Comparison of ENCODE assay signal across 9 mouse cellular contexts in genomic region chr12:59791473-59791872, GRCm38 (mm10).
DNase-seq lines count a peak whose midpoint lies in the region; ATAC-seq and TF ChIP-seq lines count a peak whose summit lies in the region.
"Had no signal": no experiment of that assay in that cellular context is flagged by ENCODE, and none has a peak within 500 bp of the region (broad histone marks: within the 10 kb centered on the region; RNA-seq: fewer than 3 reads in every experiment).

No protein-coding gene starts in this region.

- H3K27ac ChIP-seq in intestine, postnatal 0 days (ENCODE audit: low read depth, low read length): no peak overlapping the region
- no peak overlapping the region for H3K27ac ChIP-seq in intestine, embryonic 16.5 days (ENCODE audit: low read length)
- H3K27ac ChIP-seq in embryonic facial prominence, embryonic 10.5 days (replicated peaks): no peak overlapping the region
- H3K27ac ChIP-seq in forebrain, embryonic 16.5 days (ENCODE audit: low read length): no peak overlapping the region
- H3K27ac ChIP-seq: gastrocnemius, adult 2 months had no signal

- H3K9me3 ChIP-seq in intestine, postnatal 0 days (ENCODE audit: control insufficient read depth): no peaks in the 10 kb centered on the region
- no peaks in the 10 kb centered on the region for H3K9me3 ChIP-seq in intestine, embryonic 16.5 days (ENCODE audit: control insufficient read depth, low read length)
- H3K9me3 ChIP-seq in G1E (replicated peaks): peaks cover 5% of the 10 kb centered on the region; the same call in 1 of the 2 replicates
- H3K9me3 ChIP-seq in embryonic facial prominence, embryonic 10.5 days: no peaks in the 10 kb centered on the region
- H3K9me3 ChIP-seq in forebrain, embryonic 16.5 days (ENCODE audit: control insufficient read depth, low read length): no peaks in the 10 kb centered on the region

- 65% methylated on average over 4 of the region's 4 CpGs for WGBS in intestine, postnatal 0 days
- 63% methylated on average over 4 of the region's 4 CpGs for WGBS in intestine, embryonic 16.5 days
- WGBS in embryonic facial prominence, embryonic 10.5 days: 57% methylated on average over 4 of the region's 4 CpGs
- WGBS in forebrain, embryonic 16.5 days: 58% methylated on average over 3 of the region's 4 CpGs

- no peak overlapping the region for H3K9ac ChIP-seq in intestine, postnatal 0 days (ENCODE audit: low read depth, low read length)
- H3K9ac ChIP-seq in intestine, embryonic 16.5 days (ENCODE audit: low read depth, low read length): no peak overlapping the region
- H3K9ac ChIP-seq in forebrain, embryonic 16.5 days (replicated peaks; ENCODE audit: low read depth, low read length): no peak overlapping the region

- H3K4me2 ChIP-seq in intestine, postnatal 0 days (replicated peaks; ENCODE audit: low read depth): no peak overlapping the region
- no peak overlapping the region for H3K4me2 ChIP-seq in intestine, embryonic 16.5 days (ENCODE audit: low read depth, low read length)
- H3K4me2 ChIP-seq in forebrain, embryonic 16.5 days (ENCODE audit: low read length): no peak overlapping the region

- peak; percentile 48 for TF ChIP-seq CTCF in intestine, postnatal 0 days (IDR thresholded peaks at IDR 0.05; ENCODE audit: low read depth)
- 0 out of 2 replicates have a peak, but pooled peaks have one; percentile 21 for TF ChIP-seq CTCF in G1E (IDR thresholded peaks at IDR 0.05; ENCODE audit: low read depth, low read length)

- H3K36me3 ChIP-seq in intestine, postnatal 0 days (ENCODE audit: control insufficient read depth, insufficient read depth): no peaks in the 10 kb centered on the region
- no peaks in the 10 kb centered on the region for H3K36me3 ChIP-seq in intestine, embryonic 16.5 days (ENCODE audit: control insufficient read depth, insufficient read depth, low read length)
- H3K36me3 ChIP-seq in G1E (replicated peaks): no peaks in the 10 kb centered on the region
- H3K36me3 ChIP-seq in embryonic facial prominence, embryonic 10.5 days (replicated peaks): no peaks in the 10 kb centered on the region
- no peaks in the 10 kb centered on the region for H3K36me3 ChIP-seq in forebrain, embryonic 16.5 days (ENCODE audit: control insufficient read depth, insufficient read depth)

- peak; percentile 38 for DNase-seq in 416B (ENCODE audit: low read depth)
- DNase-seq in G1E (ENCODE audit: low spot score): no peak
- peak; percentile 24 for DNase-seq in embryonic facial prominence, embryonic 10.5 days (ENCODE audit: low spot score)
- DNase-seq in layer of hippocampus, postnatal 36 days: no peak
- DNase-seq: gastrocnemius, adult 2 months; left cerebral cortex, postnatal 4 days had no signal

- H3K27me3 ChIP-seq in intestine, postnatal 0 days (replicated peaks; ENCODE audit: control insufficient read depth, insufficient read depth, low read length): no peaks in the 10 kb centered on the region
- no peaks in the 10 kb centered on the region for H3K27me3 ChIP-seq in intestine, embryonic 16.5 days (replicated peaks; ENCODE audit: control insufficient read depth, insufficient read depth, low read length)
- H3K27me3 ChIP-seq in G1E (ENCODE audit: insufficient read depth, low read length): no peaks in the 10 kb centered on the region
- H3K27me3 ChIP-seq in embryonic facial prominence, embryonic 10.5 days (replicated peaks; ENCODE audit: low read depth, poor library complexity, severe bottlenecking): no peaks in the 10 kb centered on the region
- H3K27me3 ChIP-seq in forebrain, embryonic 16.5 days (replicated peaks; ENCODE audit: control insufficient read depth, insufficient read depth, low read length): no peaks in the 10 kb centered on the region

- H3K4me3 ChIP-seq in intestine, postnatal 0 days (ENCODE audit: low read depth, low read length): no peak overlapping the region
- no peak overlapping the region for H3K4me3 ChIP-seq in intestine, embryonic 16.5 days (ENCODE audit: low read length)
- H3K4me3 ChIP-seq in G1E (ENCODE audit: low read depth, low read length): no peak overlapping the region
- no peak overlapping the region for H3K4me3 ChIP-seq in embryonic facial prominence, embryonic 10.5 days
- no peak overlapping the region for H3K4me3 ChIP-seq in forebrain, embryonic 16.5 days (replicated peaks; ENCODE audit: low read length)
- H3K4me3 ChIP-seq: gastrocnemius, adult 2 months had no signal

- H3K4me1 ChIP-seq in intestine, postnatal 0 days (replicated peaks; ENCODE audit: control insufficient read depth, insufficient read depth, low read length): no peaks in the 10 kb centered on the region
- no peaks in the 10 kb centered on the region for H3K4me1 ChIP-seq in intestine, embryonic 16.5 days (ENCODE audit: control insufficient read depth, insufficient read depth, low read length)
- H3K4me1 ChIP-seq in G1E (ENCODE audit: insufficient read depth, low read depth, low read length): no peaks in the 10 kb centered on the region
- no peaks in the 10 kb centered on the region for H3K4me1 ChIP-seq in embryonic facial prominence, embryonic 10.5 days
- H3K4me1 ChIP-seq in forebrain, embryonic 16.5 days (replicated peaks; ENCODE audit: control insufficient read depth, insufficient read depth, low read length): no peaks in the 10 kb centered on the region

- no peak for ATAC-seq in intestine, postnatal 0 days
- ATAC-seq in intestine, embryonic 16.5 days: no peak
- no peak for ATAC-seq in G1E (ENCODE audit: extremely low read depth, insufficient number of reproducible peaks, low FRiP score, poor library complexity, severe bottlenecking)
- ATAC-seq in forebrain, embryonic 16.5 days: no peak

Comparison
In these comparisons a context has a peak if more than half of its experiments do, and no peak if none do; other contexts are left out.
1. DNase-seq: peak in 416B (single experiment) and embryonic facial prominence, embryonic 10.5 days (single experiment); none in G1E (single experiment) and layer of hippocampus, postnatal 36 days (0 of 2).